Mouse (Mus musculus): ENCODE results near the gene Urb1.

Gene Urb1

GRCm38 (mm10) chr16:90809975-90810715, at the start of gene Urb1:
Urb1 (minus strand) TSS chr16:90810413.
- DNase-seq (ENCODE audit: low read depth, low spot score), result peak; percentile 96

DNA sequence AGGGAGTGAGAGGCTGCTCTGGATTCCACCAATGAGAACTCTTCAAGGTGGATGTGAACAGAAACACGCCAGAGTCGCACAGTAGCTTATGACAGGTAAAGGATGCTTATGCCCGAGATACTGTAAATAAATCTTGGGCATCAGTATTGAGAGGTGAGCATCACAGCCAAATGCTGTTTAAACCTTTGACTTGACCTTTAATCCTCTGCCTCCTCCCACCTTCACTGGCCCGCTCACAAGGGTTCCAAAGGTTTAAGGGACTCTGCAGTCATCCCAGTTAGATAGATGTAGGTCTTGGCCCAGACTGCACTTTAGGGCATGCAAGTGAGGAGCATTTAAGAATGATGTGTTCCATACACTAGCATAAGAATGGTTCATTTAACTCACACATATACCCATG, 48.0 kb upstream of the Urb1 start:
- DNase-seq (ENCODE audit: low read depth, low spot score), result no peak

- no peak for DNase-seq (ENCODE audit: low read depth, low spot score)
Observed at GRCm38 (mm10) chr16:90856552-90857200, 46.5 kb upstream of the Urb1 start.

GRCm38 (mm10) chr16:90851621-90852334, 41.6 kb upstream of the Urb1 start:
- DNase-seq (ENCODE audit: low read depth, low spot score), result no peak

GRCm38 (mm10) chr16:90850881-90851280, 40.7 kb upstream of the Urb1 start:
- DNase-seq (ENCODE audit: low read depth, low spot score), result no peak

GRCm38 (mm10) chr16:90849262-90849661, 39.0 kb upstream of the Urb1 start:
- DNase-seq (ENCODE audit: low read depth, low spot score), result no peak

- no peak for DNase-seq (ENCODE audit: low read depth, low spot score)
Observed at GRCm38 (mm10) chr16:90848697-90849096, 38.5 kb upstream of the Urb1 start.

- DNase-seq (ENCODE audit: low read depth, low spot score), result no peak
Observed at GRCm38 (mm10) chr16:90845591-90845990, 35.4 kb upstream of the Urb1 start.

GRCm38 (mm10) chr16:90845038-90845437, 34.8 kb upstream of the Urb1 start:
- DNase-seq (ENCODE audit: low read depth, low spot score), result no peak

DNA sequence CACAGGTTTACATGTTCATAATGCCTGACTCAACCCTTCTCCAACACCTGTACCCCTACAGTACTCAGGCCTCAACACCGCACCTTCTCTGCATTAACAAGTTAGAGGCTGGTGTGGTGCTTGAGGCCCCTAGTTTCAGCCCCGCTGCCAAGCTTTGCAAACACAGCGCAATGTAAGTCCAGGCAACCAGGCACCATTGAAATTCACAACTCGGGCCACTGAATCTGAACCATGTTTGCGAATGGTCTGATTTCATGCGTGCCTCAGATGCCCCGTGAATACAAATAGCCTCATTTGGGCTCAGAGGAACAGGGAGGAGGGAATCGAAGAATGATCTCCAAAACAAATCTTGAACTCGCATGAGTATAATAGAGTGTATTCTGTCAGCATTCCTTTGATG, 32.0 kb upstream of the Urb1 start:
- DNase-seq (ENCODE audit: low read depth, low spot score), result no peak

GRCm38 (mm10) chr16:90837431-90837830, 27.2 kb upstream of the Urb1 start:
- DNase-seq (ENCODE audit: low read depth, low spot score), result no peak

GRCm38 (mm10) chr16:90833041-90833791, 23.0 kb upstream of the Urb1 start:
- no peak for DNase-seq (ENCODE audit: low read depth, low spot score)

DNA sequence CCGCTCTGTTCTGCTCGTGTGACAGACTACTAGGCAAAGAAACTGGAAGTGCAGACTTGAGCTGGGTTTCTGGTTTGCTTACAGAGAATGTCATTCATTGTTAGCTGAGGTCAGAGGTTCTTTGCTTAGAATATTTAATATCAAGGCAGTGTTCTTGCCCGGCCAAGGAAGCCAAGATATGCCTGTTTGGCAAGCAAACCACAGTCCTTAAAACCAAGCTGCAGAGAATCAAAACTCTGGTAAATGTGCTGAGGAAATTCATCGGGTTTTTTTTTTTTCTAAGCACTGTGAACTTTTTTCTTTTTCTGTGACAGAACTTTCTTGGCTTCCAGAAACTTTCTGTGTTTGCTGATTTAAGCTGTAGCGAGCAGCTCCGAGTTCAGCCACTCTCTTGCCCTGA, 22.3 kb upstream of the Urb1 start:
- DNase-seq (ENCODE audit: low read depth, low spot score), result no peak

DNA sequence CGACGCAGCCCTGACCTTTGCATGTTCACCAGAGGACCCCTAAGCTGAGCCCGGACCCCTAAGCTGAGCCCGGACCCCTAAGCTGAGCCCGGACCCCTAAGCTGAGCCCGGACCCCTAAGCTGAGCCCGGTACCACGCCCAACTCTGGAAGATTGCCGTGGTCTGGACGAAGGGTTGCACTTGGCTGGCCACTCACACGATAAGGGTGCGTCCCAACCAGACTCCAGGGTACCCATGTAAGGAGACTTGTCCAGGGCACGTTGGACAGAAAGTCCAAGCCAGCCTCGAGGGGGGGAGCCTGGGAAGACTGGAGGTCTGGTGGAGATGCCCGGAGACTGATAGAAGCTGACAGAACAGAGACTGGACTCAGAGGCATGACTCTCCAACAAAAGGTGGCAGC, 21.5 kb upstream of the Urb1 start:
- DNase-seq (ENCODE audit: low read depth, low spot score), result no peak

DNA sequence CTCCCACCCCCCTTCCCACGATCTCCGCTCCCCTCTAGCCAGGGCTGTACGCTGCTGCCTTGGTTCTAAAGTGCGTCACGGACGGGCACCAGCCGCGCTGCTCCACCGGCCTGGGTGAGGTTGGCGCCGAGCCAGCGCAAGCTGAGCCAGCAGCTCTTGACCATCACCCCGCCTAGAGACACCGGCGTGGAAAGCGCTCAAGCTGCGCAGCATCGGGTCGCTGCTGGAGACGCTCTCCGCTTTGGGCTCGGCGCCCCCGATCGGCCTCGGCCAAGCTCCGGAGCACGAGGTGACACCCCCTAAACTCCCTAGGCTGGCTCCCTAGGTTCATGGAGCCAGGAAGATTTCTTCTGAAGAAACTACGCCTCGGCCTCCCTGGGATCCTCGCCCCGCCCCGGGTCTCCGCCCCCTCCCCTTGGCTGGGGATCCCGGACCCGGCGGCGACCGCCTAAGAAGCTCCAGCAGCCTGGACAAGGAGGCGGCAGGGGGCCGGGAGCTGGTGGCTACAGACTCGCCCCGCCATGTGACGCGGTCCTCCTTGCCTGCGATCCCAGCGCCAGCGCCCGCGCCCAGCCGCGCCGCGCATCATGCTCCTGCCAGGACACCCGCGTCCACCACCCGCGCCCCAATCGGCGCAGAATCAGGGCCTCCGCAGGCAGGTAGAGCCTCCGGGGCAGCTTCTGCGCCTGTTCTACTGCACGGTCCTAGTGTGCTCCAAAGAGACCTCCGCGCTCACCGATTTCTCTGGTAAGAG, 20.6 kb upstream of the Urb1 start:
- peak; percentile 29 for DNase-seq (ENCODE audit: low read depth, low spot score)

DNA sequence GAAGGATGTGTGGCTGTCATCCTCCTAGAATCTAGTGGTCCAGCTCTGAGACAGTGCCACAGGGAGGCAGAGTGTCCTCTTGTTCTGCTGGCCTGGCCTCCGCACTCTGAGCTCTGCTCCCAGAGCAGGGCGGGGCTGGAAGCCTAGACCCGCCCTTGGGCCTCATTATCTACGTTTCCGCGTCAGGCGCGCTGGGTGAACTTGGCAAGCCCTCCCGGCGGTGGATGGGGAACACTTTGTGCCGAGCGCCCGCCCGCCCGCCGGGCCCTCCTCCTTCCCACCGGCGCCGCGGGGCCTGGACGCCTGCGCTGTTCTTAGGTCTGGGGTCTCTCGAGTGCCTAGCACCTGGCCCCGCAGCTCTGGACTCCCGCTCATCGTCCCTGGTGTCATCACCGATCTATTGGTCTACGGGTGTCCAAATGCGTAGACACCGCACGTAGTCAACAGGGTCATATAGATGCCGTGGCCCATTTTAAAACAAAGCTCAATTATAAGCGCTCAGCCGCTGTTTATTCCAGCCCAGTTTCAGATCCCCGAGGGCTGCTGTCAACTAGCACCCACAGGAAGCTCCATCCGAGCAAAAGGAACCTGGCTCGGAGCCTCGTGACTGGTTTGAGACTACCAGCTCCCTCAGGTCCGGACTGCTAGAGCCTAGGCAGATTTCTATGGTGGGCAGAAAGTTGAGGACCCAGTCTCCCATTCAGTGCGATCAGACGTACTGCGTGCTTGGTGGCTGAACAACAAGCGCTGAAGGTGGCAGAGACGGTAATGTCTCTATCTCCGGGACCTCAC, 19.9 kb upstream of the Urb1 start:
- DNase-seq (ENCODE audit: low read depth, low spot score), result peak; percentile 65

DNA sequence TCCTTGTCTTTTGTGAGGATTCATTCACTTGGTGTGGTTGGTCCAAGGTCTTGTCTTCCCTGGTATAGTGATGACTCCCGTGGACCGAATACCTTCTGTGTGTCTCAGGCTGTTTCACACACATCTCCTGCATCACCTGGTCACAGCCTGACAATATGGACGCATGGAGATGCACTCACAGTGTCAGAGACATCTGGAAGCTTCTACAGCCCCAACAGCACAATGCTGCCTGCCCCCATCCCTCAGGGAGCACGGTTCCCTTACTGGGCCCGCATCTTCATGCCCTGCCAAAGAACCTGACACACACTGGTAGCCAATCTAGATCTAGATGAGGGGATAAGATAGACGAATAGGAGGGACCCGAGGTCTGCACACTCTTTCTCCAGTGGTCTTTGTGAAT, 18.9 kb upstream of the Urb1 start:
- DNase-seq (ENCODE audit: low read depth, low spot score), result no peak

DNA sequence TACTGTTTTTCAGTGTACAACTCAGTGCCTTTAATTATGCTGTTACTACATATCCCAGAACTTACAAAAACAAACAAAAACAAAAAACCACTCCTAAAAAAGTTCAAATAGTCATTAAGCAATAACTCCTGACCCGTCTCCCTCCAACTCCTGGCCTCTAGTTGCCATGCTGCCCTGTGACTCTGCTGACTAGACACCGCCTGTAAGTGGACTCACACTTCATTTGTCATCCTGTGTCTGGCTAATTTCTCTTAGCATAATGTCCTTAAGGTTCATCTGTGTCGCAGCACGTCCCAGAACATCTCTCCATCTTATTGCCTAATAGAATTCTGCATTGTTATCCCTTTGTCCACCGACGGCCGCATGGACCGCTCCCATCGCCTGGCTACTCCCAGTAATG, 17.3 kb upstream of the Urb1 start:
- DNase-seq (ENCODE audit: low read depth, low spot score), result no peak

DNA sequence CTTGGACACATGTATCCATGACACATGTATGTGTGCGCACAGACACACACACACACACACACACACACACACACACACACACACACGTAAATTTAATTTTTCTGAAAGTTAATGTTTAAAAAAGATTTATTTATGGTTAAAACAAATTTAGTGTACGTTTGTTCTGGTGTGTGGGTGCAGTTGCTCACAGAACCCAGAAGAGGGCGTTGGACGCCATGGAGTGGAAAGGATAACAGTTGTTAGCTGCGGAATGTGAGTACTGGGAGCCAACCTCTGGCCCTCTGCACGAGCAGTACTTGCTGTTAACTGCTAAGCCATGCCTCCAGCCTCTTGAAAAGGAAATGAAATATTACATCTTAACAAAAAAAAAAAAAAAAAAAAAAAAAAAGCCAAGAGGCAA, 16.2 kb upstream of the Urb1 start, which contains the start of gene Eva1c:
Eva1c (plus strand) TSS at position 263 of the 400 bp plus-strand sequence.
- DNase-seq (ENCODE audit: low read depth, low spot score), result no peak

GRCm38 (mm10) chr16:90826041-90826440, 15.8 kb upstream of the Urb1 start:
- DNase-seq (ENCODE audit: low read depth, low spot score), result no peak

Measured in CD4-positive helper T cell, adult 2 months (primary cell).